Mouse (Mus musculus) embryonic facial prominence, embryonic 14.5 days (tissue): ENCODE data around the gene Atrnl1. TPM values are rescaled to one million over a fixed set of nuclear protein-coding genes. Genes with fewer than 3 reads are reported as not detected.
"Not testable (repeated sequence)": the region's sequence is repeated elsewhere in the genome, so short reads cannot be mapped to it uniquely, and the experiment has no call there.

Source experiments
- ATAC-seq: fragments of 200-750 bp; cut with Nextera tagmentation; 2 replicates; pipeline ENCODE4 v1.8.0; 2017; ENCODE audit warnings: low read depth, moderate number of reproducible peaks, moderate TSS enrichment
- DNase-seq: peaks from one replicate; pipeline ENCODE4 v3.0.0-alpha.2; 2015; ENCODE audit warnings: low spot score
- H3K27ac ChIP-seq: fragments of 300-500 bp; sonication (generic); replicated peaks from 2 replicates; pipeline ENCODE4 v1.5.1; 2014; ENCODE audit warnings: low read depth, mild to moderate bottlenecking, low read length, moderate library complexity
- H3K27me3 ChIP-seq: fragments of 300-500 bp; sonication (generic); replicated peaks from 2 replicates; pipeline ENCODE4 v1.6.1; 2014; ENCODE audit warnings: low read length; ENCODE audit not compliant: control insufficient read depth, insufficient read depth
- H3K36me3 ChIP-seq: fragments of 300-500 bp; sonication (generic); 2 replicates; pipeline ENCODE4 v1.6.1; 2014; ENCODE audit warnings: low read length, mixed read lengths; ENCODE audit not compliant: control insufficient read depth, insufficient read depth
- H3K4me1 ChIP-seq: fragments of 300-500 bp; sonication (generic); 2 replicates; pipeline ENCODE4 v1.6.1; 2014; ENCODE audit warnings: antibody characterized with exemption, low read length; ENCODE audit not compliant: control insufficient read depth, insufficient read depth
- H3K4me2 ChIP-seq: fragments of 300-500 bp; sonication (generic); 2 replicates; pipeline ENCODE4 v1.6.1; 2014; ENCODE audit warnings: low read depth, mild to moderate bottlenecking, low read length, moderate library complexity, mixed read lengths
- H3K4me3 ChIP-seq: fragments of 300-500 bp; sonication (generic); 2 replicates; pipeline ENCODE4 v1.5.1; 2014; ENCODE audit warnings: low read depth, mild to moderate bottlenecking, low read length
- H3K9ac ChIP-seq: fragments of 300-500 bp; sonication (generic); 2 replicates; pipeline ENCODE4 v1.6.1; 2014; ENCODE audit warnings: low read depth, mild to moderate bottlenecking, low read length, moderate library complexity, mixed read lengths
- H3K9me3 ChIP-seq: fragments of 300-500 bp; sonication (generic); 2 replicates; pipeline ENCODE4 v1.6.1; 2016; ENCODE audit warnings: low read length; ENCODE audit not compliant: control insufficient read depth
- WGBS: fragments of 180-500 bp; shearing (Covaris S2); extraction: QIAGEN DNeasy Blood & Tissue Kit; methylation state at CpG from one replicate; pipeline ENCODE4 v1.1.7; 2014; 5-methylcytosine and 5-hydroxymethylcytosine counted together
- polyA plus RNA-seq: library from polyadenylated mRNA; unstranded; fragments of >200 nt; fragmentation: Nextera tagmentation; extraction: Ambion mirVana; gene quantifications from 2 replicates; pipeline ENCODE4 v1.2.1, GENCODE M21; 2014

The Atrnl1 gene
- polyA plus RNA-seq, 1 experiment from 2014 or later = 7.2 TPM

GRCm38 (mm10) chr19:57679455-57679854 is 68.6 kb downstream of the Atrnl1 start:
- DNase-seq (no peak), ATAC-seq (no peak)
- Histone ChIP-seq H3K4me3 (no peak overlapping the region), H3K4me1 (no peaks in the 10 kb centered on the region), H3K36me3 (peaks cover 16% of the 10 kb centered on the region), H3K9me3 (no peaks in the 10 kb centered on the region), H3K27ac (no peak overlapping the region), H3K27me3 (no peaks in the 10 kb centered on the region), H3K9ac (no peak overlapping the region), H3K4me2 (no peak overlapping the region)
- 95% methylated on average over 3 of the region's 3 CpGs for WGBS

DNA sequence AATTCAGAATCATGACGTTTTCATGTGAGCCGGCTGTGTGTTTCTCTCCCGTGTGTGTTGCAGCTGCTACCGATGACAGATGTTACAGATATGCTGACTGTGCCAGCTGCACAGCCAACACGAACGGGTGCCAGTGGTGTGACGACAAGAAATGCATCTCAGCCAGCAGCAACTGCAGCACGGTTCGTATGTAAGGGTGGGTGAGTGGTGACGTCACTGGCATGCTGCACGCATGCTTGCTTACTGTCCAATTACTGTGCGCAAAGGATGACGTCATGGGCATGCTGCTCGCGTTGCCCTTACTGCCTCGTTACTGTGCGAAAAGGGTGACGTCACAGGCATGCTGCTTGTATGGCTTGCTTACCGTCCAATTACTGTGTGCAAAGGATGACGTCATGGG is 75.8 kb downstream of the Atrnl1 start:
- H3K4me2 ChIP-seq = no peak overlapping the region
- H3K9me3 ChIP-seq = no peaks in the 10 kb centered on the region
- H3K36me3 ChIP-seq = peaks cover 25% of the 10 kb centered on the region
- no peaks in the 10 kb centered on the region for H3K4me1 ChIP-seq
- 81% methylated on average over 20 of the region's 20 CpGs for WGBS
- H3K27me3 ChIP-seq = no peaks in the 10 kb centered on the region
- peak; percentile 57 for DNase-seq
- peak; percentile 55; the same call in 1 of the 2 replicates for ATAC-seq
- no peak overlapping the region for H3K27ac ChIP-seq
- H3K4me3 ChIP-seq = no peak overlapping the region
- no peak overlapping the region for H3K9ac ChIP-seq

DNA sequence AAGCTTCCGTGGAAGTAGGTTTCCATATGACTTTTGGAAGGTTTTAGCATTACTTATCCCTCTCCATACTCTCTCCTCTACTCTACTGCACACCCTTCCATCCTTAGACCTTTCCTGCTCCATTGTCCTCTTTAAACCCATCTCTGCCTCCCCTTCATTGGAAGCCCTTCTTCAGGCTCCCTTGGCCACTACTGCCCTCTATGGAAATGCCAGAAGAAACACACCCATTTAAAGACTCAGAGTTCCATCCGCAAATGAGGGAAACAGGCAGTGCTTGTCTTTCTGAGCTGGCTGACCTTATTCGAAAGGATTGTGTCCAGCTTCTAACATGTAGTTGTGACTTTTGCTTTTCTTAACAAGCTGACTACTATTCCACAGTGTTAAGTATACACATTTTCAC is 81.7 kb downstream of the Atrnl1 start:
- Histone ChIP-seq H3K4me2 (no peak overlapping the region), H3K36me3 (peaks cover 38% of the 10 kb centered on the region), H3K4me1 (no peaks in the 10 kb centered on the region), H3K9me3 (no peaks in the 10 kb centered on the region), H3K27me3 (no peaks in the 10 kb centered on the region), H3K4me3 (no peak overlapping the region), H3K27ac (no peak overlapping the region), H3K9ac (no peak overlapping the region)
- 81% methylated on average over 3 of the region's 3 CpGs for WGBS
- DNase-seq (no peak), ATAC-seq (no peak)

GRCm38 (mm10) chr19:57696781-57697180 is 85.9 kb downstream of the Atrnl1 start:
- not testable (repeated sequence) for H3K9me3 ChIP-seq, H3K27ac ChIP-seq, DNase-seq, H3K4me3 ChIP-seq, H3K4me1 ChIP-seq, H3K4me2 ChIP-seq, ATAC-seq, H3K9ac ChIP-seq, H3K27me3 ChIP-seq
- 89% methylated on average over 5 of the region's 5 CpGs for WGBS
- peaks cover 42% of the 10 kb centered on the region for H3K36me3 ChIP-seq

DNA sequence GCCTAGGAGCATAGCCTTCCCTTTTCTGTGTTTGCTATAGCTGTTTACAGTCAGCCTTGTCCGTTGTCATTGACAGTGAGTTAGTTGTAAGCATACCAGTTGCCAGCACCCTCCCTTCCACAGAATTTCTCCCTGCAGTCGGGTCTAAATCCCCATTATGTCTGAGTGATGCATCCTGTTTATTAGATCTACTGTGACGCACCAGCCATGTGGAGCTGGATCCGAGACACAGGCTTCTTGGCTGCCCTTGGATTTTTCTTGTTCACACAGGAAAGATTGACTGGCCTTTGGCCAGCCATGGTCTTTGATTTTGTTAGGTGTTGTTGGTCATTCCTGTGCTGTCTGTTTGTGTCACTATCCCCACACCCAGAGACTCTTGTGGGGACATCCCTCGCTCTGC is 102.3 kb downstream of the Atrnl1 start:
- Histone ChIP-seq H3K4me1 (no peaks in the 10 kb centered on the region), H3K4me3 (no peak overlapping the region), H3K4me2 (no peak overlapping the region), H3K27me3 (no peaks in the 10 kb centered on the region), H3K27ac (no peak overlapping the region), H3K9me3 (no peaks in the 10 kb centered on the region), H3K36me3 (peaks cover 50% of the 10 kb centered on the region), H3K9ac (no peak overlapping the region)
- DNase-seq (peak; percentile 5), ATAC-seq (no peak)
- WGBS = 60% methylated on average over 5 of the region's 5 CpGs

DNA sequence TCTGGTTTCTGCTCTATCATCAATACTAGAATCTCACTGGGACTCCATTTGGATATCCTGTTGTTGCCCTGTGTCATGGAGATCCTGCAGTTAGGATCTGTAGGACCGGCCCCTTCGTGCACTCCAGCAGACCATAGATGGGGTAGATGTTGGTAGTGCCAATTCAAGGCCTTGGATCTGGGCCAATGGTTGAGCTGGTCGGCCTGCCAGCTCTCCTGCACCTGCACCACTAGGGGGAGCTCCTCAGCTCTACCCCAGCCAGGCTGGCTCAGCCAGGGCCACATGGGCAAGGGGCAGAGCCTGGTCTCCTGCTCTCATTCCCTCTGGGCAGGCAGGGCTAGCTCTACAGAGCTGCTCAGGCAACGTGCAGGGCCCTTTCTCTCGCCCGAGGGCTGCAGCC is 114.1 kb downstream of the Atrnl1 start:
- WGBS = 89% methylated on average over 6 of the region's 6 CpGs

GRCm38 (mm10) chr19:57725326-57725725 is 114.5 kb downstream of the Atrnl1 start:
- ATAC-seq (no peak), DNase-seq (no peak)
- Histone ChIP-seq H3K36me3 (no peaks in the 10 kb centered on the region), H3K9me3 (no peaks in the 10 kb centered on the region), H3K9ac (no peak overlapping the region), H3K4me3 (no peak overlapping the region), H3K27ac (no peak overlapping the region), H3K27me3 (no peaks in the 10 kb centered on the region), H3K4me2 (no peak overlapping the region), H3K4me1 (no peaks in the 10 kb centered on the region)
- 94% methylated on average over 2 of the region's 2 CpGs for WGBS

More for the DNA sequence above, 114.1 kb downstream of the Atrnl1 start:
- Histone ChIP-seq H3K4me1 (no peaks in the 10 kb centered on the region), H3K9ac (no peak overlapping the region), H3K27ac (no peak overlapping the region), H3K36me3 (no peaks in the 10 kb centered on the region), H3K4me2 (no peak overlapping the region), H3K4me3 (no peak overlapping the region), H3K27me3 (no peaks in the 10 kb centered on the region), H3K9me3 (no peaks in the 10 kb centered on the region)
- no peak for ATAC-seq
- no peak for DNase-seq

DNA sequence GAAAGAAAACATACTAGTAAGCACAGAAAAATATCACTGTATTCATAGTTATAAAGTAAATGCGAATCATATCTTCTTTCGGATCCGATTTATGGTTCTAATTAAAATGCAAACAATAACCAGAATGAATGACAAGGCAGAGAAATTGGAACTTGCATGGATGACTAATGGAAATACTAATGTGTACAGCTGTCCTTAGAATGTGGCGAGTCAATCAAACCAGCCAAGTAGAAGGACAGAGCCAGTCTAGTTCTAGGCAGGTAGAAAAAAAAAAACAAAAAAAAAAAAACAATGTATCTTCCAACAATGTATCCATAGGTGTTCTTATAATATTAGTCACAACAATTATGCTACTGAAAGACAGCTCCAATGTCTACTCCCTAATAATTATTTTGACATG is 116.2 kb downstream of the Atrnl1 start:
- no peaks in the 10 kb centered on the region for H3K36me3 ChIP-seq
- no peaks in the 10 kb centered on the region for H3K9me3 ChIP-seq
- no peak overlapping the region for H3K4me2 ChIP-seq
- H3K4me3 ChIP-seq = no peak overlapping the region
- H3K9ac ChIP-seq = no peak overlapping the region
- 85% methylated on average over 4 of the region's 4 CpGs for WGBS
- ATAC-seq (no peak), DNase-seq (no peak)
- no peak overlapping the region for H3K27ac ChIP-seq
- no peaks in the 10 kb centered on the region for H3K4me1 ChIP-seq
- no peaks in the 10 kb centered on the region for H3K27me3 ChIP-seq

DNA sequence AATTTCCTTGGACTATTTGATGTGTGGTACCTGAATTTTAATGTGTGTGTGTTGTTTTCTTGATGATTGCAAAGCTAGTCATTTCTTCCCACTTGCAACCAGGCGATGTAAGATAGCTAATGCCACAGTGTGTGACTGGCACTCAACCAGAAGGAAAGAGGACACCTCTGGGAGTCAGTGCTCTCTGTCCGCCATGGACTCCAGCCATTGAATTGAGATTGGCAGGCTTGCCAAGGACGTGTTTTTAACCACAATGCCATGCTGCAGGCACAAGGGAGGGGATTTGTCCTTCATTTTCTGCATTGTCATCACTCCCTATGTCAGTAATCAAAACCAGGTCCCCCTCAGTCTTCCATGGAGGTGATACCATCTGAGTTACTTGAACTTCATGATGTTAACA is 126.6 kb downstream of the Atrnl1 start:
- Histone ChIP-seq H3K27me3 (no peaks in the 10 kb centered on the region), H3K4me2 (no peak overlapping the region), H3K27ac (no peak overlapping the region), H3K9ac (no peak overlapping the region), H3K36me3 (peaks cover 31% of the 10 kb centered on the region), H3K4me1 (no peaks in the 10 kb centered on the region), H3K9me3 (no peaks in the 10 kb centered on the region), H3K4me3 (no peak overlapping the region)
- WGBS = 70% methylated on average over 3 of the region's 3 CpGs
- DNase-seq (no peak), ATAC-seq (no peak)
